Mouse (Mus musculus): Measurements from ENCODE around the gene Thoc3. TPM values are rescaled to one million over a fixed set of nuclear protein-coding genes. Genes with fewer than 3 reads are reported as not detected.

Gene Thoc3
- polyA plus RNA-seq, 1 experiment from 2014 or later: 200 TPM

DNA sequence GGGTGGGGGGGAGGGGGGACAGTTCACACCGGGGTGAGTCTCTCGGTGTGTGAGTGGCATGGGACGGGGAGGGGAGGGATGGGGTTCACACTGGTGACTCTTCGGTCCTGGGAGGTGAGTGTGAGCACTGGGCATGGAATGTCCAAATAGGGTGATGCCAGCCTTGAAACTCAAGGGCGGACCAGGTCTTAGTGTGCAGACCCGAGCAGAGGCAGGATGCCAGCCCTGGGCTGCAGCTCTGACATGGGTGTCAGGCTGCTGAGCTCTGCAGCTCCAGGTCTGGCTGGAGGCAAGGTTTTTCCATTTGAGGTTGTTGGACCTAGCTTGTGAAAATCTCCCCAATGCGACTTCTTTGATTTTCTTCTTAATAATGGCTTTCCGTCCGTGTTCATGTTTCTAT is 37.5 kb downstream of the Thoc3 start:
- WGBS: 88% methylated on average over 9 of the region's 9 CpGs
- H3K27ac ChIP-seq (replicated peaks): no peak overlapping the region
- no peaks in the 10 kb centered on the region for H3K36me3 ChIP-seq
- no peaks in the 10 kb centered on the region for H3K4me1 ChIP-seq
- no peak for DNase-seq (ENCODE audit: low spot score)
- no peaks in the 10 kb centered on the region for H3K9me3 ChIP-seq (replicated peaks)
- no peaks in the 10 kb centered on the region for H3K27me3 ChIP-seq (ENCODE audit: low read depth, poor library complexity, severe bottlenecking)
- H3K4me3 ChIP-seq: no peak overlapping the region

DNA sequence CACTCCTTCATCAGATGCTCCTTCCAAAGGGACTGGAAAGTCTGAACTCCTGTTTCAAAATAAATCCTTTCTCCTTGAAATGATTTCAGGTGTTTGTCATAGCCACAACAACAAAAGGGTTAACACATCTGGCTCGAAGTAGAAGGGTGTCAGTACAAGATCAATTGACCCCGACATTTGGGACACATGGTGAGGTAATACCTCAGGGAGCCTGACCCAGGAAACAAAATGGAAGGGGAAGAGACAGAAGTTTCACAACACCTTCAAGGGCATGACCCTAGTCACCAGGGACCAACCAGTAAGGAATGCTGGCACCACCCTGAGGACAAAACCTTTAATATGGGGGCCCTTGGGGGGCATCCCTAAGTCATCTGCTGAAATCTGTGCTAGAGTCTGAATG is 38.6 kb downstream of the Thoc3 start:
- 70% methylated on average over 2 of the region's 2 CpGs for WGBS
- no peak for DNase-seq (ENCODE audit: low spot score)

DNA sequence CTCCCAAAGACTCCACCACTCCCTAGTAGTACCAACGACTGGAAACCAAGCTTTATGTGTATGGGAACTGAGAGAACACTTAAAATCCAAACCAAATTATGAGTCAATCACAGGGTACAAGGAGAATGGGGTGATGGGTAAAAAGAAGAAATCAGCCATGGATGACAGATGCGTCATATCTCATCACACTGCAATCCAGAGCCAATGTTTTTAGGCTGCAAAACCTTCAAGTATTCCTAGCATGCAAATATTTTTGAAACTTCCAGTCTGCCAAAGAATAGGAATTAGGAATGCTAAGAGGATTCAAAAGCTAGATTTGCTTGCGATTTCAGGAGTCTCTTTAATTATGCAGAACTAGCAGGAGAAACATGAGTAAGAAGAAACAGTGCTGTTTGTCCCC is 39.9 kb downstream of the Thoc3 start:
- no peaks in the 10 kb centered on the region for H3K9me3 ChIP-seq (replicated peaks)
- H3K27ac ChIP-seq (replicated peaks): no peak overlapping the region
- H3K27me3 ChIP-seq (ENCODE audit: low read depth, poor library complexity, severe bottlenecking): no peaks in the 10 kb centered on the region
- WGBS: 78% methylated on average over 3 of the region's 3 CpGs
- H3K4me1 ChIP-seq: peaks cover 9% of the 10 kb centered on the region
- no peak for DNase-seq (ENCODE audit: low spot score)
- H3K4me3 ChIP-seq: no peak overlapping the region
- no peaks in the 10 kb centered on the region for H3K36me3 ChIP-seq

More for the DNA sequence above, 38.6 kb downstream of the Thoc3 start:
- Histone ChIP-seq H3K27me3 (ENCODE audit: low read depth, poor library complexity, severe bottlenecking) (no peaks in the 10 kb centered on the region), H3K9me3 (replicated peaks) (no peaks in the 10 kb centered on the region), H3K4me1 (peaks cover 7% of the 10 kb centered on the region), H3K36me3 (no peaks in the 10 kb centered on the region), H3K27ac (replicated peaks) (no peak overlapping the region), H3K4me3 (no peak overlapping the region)

DNA sequence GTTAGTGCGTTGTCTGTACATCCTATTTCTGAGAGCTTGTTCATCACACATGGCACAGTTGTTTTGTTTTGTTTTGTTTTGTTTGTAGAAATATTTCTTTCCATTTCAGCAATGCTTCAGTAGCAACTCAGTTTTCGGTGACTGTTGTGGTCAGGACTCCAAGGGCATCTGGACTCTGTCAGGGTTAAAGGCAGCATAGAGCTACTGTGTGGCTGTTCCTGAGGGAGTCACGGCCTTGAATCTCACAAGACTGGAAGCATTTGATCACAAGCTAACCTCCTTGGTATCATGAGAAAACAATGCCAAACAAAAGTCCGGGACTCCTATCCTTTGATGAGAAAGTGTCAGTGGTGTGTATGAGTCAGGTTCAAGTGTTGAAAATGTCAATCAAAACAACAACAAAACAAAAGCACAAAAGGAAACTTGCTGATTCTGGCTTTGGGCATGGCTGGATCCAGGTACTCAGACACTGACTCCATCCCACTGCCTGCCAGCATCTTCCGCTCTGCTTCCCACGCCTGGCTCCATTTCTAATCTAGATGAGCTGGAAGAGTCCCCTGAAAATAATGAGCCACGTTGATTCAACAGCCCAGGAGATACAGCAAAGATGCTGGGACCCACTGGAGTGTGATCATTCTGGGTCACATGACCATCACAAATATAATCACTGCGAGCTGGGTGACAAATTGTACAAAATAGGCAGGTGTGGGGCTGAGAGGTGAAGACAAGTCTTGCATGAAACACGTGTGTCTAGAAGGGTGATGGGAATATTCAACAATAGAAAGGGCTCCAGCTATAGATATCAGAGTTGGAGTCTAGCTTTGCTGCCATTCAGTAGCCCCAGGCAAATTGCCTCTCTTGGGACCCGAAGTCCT is 41.6 kb downstream of the Thoc3 start:
- peaks cover 5% of the 10 kb centered on the region for H3K9me3 ChIP-seq (replicated peaks)
- no peak overlapping the region for H3K4me3 ChIP-seq
- DNase-seq (ENCODE audit: low spot score): no peak
- no peaks in the 10 kb centered on the region for H3K36me3 ChIP-seq
- WGBS: 83% methylated on average over 10 of the region's 10 CpGs
- no peaks in the 10 kb centered on the region for H3K27me3 ChIP-seq (ENCODE audit: low read depth, poor library complexity, severe bottlenecking)
- H3K4me1 ChIP-seq: peaks cover 9% of the 10 kb centered on the region
- H3K27ac ChIP-seq (replicated peaks): no peak overlapping the region

DNA sequence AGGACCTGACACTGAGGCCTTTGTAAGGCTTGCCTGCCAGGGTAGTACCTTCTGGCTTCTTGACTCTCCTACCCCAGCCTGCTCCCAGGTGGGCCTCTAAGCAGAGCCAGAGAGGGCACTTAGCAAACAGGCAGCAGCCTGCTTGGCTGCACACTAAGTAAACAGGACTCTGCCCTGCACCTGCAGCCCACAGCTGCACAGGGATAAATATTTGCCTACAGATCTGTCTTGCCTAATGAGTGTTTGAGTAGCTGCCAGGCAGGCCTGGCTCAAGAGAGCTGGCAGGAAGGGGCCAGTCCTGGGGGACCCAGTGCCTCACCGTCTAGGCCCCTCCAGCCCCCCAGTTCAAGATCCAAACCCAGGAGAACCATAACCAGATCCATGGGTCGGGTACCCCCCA is 43.4 kb downstream of the Thoc3 start:
- Histone ChIP-seq H3K27ac (replicated peaks) (peak overlapping the region; percentile 67), H3K36me3 (no peaks in the 10 kb centered on the region), H3K4me1 (peaks cover 9% of the 10 kb centered on the region), H3K27me3 (ENCODE audit: low read depth, poor library complexity, severe bottlenecking) (no peaks in the 10 kb centered on the region), H3K4me3 (no peak overlapping the region), H3K9me3 (replicated peaks) (peaks cover 5% of the 10 kb centered on the region)
- WGBS: 77% methylated on average over 2 of the region's 2 CpGs
- no peak for DNase-seq (ENCODE audit: low spot score)

DNA sequence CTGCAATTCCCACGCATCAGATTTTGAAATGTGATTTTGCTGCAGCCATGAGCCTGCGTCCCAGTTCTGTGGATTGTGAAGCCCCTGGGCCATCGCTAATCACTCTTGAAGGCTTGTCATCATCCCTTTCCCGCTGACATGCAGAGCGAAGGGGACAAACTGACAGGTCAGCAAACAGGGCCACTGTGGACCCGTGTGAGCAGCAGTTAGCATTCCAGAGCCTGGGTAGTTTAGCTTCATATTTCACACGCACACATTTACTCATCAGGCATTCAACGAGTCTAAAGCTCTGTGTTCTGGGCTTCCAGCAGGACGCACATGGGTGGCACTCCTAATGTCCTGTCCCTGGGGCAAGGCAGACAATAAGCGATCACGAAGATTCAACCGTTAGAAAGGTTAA is 48.4 kb downstream of the Thoc3 start:
- Histone ChIP-seq H3K27ac (replicated peaks) (no peak overlapping the region), H3K4me3 (no peak overlapping the region), H3K9me3 (replicated peaks) (peaks cover 5% of the 10 kb centered on the region), H3K4me1 (peaks cover 12% of the 10 kb centered on the region), H3K36me3 (no peaks in the 10 kb centered on the region), H3K27me3 (ENCODE audit: low read depth, poor library complexity, severe bottlenecking) (no peaks in the 10 kb centered on the region)
- no peak for DNase-seq (ENCODE audit: low spot score)
- WGBS: 88% methylated on average over 12 of the region's 12 CpGs

DNA sequence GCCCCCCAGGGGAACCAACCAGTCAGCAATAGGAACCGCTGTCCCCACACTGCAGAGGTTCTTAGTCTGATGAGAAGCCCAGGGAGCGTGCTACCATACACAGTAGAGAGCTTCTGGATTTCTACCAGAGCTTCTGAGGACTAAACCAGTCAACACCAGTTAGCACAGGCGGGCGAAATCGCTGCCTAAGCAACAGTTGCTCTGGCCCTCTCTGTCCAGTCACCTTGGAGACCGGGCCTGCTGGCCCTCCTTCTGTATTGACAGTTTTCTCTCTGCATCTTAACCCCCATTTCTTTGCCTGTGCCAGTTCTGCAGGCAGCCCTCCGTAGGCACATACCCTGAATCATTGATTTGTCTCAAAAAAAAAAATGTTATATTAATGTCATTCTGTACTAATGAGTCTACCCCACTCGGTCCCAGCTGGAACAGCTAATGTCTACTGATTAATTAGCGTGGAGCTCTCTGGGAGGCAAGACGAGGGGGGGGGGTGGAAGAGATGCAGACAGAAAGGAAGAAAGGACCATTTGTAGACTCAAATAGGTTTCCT is 49.8 kb downstream of the Thoc3 start:
- Histone ChIP-seq H3K9me3 (replicated peaks) (peaks cover 5% of the 10 kb centered on the region), H3K4me1 (peaks cover 8% of the 10 kb centered on the region), H3K36me3 (no peaks in the 10 kb centered on the region), H3K27me3 (ENCODE audit: low read depth, poor library complexity, severe bottlenecking) (no peaks in the 10 kb centered on the region), H3K27ac (replicated peaks) (peak overlapping the region; percentile 63; the same call in 1 of the 2 replicates), H3K4me3 (no peak overlapping the region)
- 79% methylated on average over 10 of the region's 10 CpGs for WGBS
- no peak for DNase-seq (ENCODE audit: low spot score)

DNA sequence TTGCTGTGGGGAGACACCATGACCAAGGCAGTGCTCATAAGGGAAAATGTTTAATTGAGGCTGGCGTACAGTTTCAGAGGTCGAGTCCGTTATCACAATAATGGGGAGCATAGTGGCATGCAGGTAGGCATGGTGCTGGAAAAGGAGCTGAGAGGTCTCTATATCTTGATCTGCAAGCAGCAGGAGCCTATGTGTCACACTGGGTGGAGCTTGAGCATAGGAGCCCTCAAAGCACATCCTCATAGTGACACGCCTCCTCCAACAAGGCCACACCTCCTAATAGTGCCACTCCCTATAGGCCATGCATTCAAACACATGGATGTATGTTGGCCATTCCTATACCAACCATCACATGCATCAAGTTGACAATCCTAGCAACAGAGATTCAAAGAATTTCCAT is 53.6 kb downstream of the Thoc3 start:
- Histone ChIP-seq H3K27ac (replicated peaks) (no peak overlapping the region), H3K36me3 (no peaks in the 10 kb centered on the region), H3K4me1 (peaks cover 19% of the 10 kb centered on the region), H3K27me3 (ENCODE audit: low read depth, poor library complexity, severe bottlenecking) (no peaks in the 10 kb centered on the region), H3K4me3 (no peak overlapping the region), H3K9me3 (replicated peaks) (no peaks in the 10 kb centered on the region)
- WGBS: 95% methylated on average over 4 of the region's 4 CpGs
- no peak for DNase-seq (ENCODE audit: low spot score)

DNA sequence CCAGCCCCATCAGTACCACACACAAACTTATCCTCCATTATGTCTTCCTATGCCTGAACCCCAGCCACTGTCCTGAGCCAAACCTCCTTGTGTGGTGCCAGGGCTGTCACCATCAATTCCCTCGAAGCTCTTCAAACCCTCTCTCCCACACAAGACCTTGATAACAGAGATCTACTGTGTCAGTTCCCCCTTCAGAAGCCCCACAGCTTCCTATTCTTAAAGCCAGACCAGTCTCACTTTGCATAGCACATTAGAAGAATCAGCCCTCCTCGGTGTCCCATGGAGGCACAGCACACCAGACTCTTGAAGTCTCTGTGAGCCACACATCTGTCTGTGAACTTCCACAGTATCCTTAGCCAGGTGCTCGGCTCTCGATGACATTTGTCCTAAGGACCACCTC is 55.9 kb downstream of the Thoc3 start:
- DNase-seq (ENCODE audit: low spot score): no peak
- WGBS: 85% methylated on average over 4 of the region's 4 CpGs
- Histone ChIP-seq H3K4me3 (no peak overlapping the region), H3K9me3 (replicated peaks) (no peaks in the 10 kb centered on the region), H3K27ac (replicated peaks) (no peak overlapping the region), H3K36me3 (no peaks in the 10 kb centered on the region), H3K27me3 (ENCODE audit: low read depth, poor library complexity, severe bottlenecking) (no peaks in the 10 kb centered on the region), H3K4me1 (peaks cover 11% of the 10 kb centered on the region; the same call in 1 of the 2 replicates)

DNA sequence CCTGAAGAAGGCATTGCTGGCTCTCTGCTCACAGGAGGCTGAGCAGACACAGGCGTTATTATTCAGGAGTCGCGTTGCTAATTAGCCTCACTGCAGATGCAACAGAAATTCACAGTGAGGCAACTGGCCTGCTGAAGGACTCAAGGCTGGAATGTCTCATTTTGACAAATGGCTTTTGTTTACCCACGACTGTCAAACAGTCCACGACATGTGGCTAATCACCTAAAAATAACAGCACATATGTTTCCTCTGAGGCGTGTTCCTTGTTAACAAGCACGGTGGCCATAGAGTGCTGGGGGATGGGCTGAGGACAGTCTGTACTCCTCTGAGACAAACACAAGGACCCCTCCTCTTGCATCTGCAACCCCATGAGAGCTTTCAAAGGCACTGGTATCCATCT is 56.4 kb downstream of the Thoc3 start:
- H3K27me3 ChIP-seq (ENCODE audit: low read depth, poor library complexity, severe bottlenecking): no peaks in the 10 kb centered on the region
- DNase-seq (ENCODE audit: low spot score): no peak
- peaks cover 11% of the 10 kb centered on the region; the same call in 1 of the 2 replicates for H3K4me1 ChIP-seq
- no peak overlapping the region for H3K27ac ChIP-seq (replicated peaks)
- H3K4me3 ChIP-seq: no peak overlapping the region
- H3K9me3 ChIP-seq (replicated peaks): no peaks in the 10 kb centered on the region
- no peaks in the 10 kb centered on the region for H3K36me3 ChIP-seq
- WGBS: 58% methylated on average over 7 of the region's 7 CpGs

DNA sequence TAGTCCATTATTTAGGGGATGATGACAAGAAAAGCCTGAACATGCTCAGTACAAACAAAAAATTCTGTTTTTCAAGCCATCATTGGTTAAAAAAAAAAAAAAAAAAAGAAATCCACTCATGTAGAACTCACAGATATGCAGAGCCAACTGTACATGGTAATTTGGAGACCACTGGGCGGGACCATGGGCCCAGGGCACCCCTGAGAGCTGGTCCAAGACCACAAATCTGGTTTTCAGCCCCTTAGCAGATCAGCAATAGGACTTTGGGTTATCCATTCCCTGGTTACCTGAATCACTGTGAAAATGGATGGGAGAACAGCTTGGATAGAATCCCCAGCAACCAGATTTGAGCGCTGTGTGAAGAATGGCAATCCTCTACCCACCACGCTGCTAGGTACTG is 57.0 kb downstream of the Thoc3 start:
- Histone ChIP-seq H3K36me3 (no peaks in the 10 kb centered on the region), H3K9me3 (replicated peaks) (no peaks in the 10 kb centered on the region), H3K27me3 (ENCODE audit: low read depth, poor library complexity, severe bottlenecking) (no peaks in the 10 kb centered on the region), H3K27ac (replicated peaks) (no peak overlapping the region), H3K4me1 (peaks cover 11% of the 10 kb centered on the region; the same call in 1 of the 2 replicates), H3K4me3 (no peak overlapping the region)
- WGBS: 75% methylated on average over 3 of the region's 3 CpGs
- no peak for DNase-seq (ENCODE audit: low spot score)
